Mouse (Mus musculus): ENCODE data around the gene Atad2b. TPM values are rescaled to one million over a fixed set of nuclear protein-coding genes. Genes with fewer than 3 reads are reported as not detected.

Atad2b gene
- polyA plus RNA-seq, 1 experiment: 4.0 TPM

DNA sequence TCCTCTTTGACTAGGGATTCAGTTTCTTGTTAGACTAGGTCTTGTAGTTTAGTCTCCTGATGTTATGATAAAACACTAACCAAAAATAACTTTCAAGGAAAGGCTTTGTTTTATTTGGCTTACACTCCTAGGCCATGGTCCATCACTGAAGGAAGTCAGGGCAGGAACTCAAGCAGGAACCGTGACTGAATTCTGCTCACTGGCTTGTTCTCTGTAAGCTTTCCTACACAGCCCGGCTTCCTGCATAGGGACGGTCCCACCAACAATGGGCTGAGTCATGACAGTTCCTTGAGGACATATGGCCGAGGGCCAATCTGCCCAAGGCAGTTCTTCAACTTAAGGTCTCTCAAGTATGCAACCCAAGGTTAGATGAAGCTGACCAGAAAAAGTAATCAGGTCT lies 5.4 kb upstream of the Atad2b start:
- TF ChIP-seq CTCF (IDR thresholded peaks at IDR 0.05; ENCODE audit: control insufficient read depth, insufficient read depth, insufficient replicate concordance, low read depth, low read length): no peak
- TF ChIP-seq POLR2A (IDR thresholded peaks at IDR 0.05; ENCODE audit: control insufficient read depth, low read depth, low read length): no peak
- H3K36me3 ChIP-seq (ENCODE audit: control insufficient read depth, insufficient read depth, low read length): no peaks in the 10 kb centered on the region
- H3K4me3 ChIP-seq (ENCODE audit: control insufficient read depth, low read depth, low read length): no peak overlapping the region
- no peaks in the 10 kb centered on the region for H3K27me3 ChIP-seq (ENCODE audit: control insufficient read depth, insufficient read depth, low read length)
- H3K27ac ChIP-seq (ENCODE audit: control insufficient read depth, insufficient read depth, low read depth, low read length): no peak overlapping the region
- peaks cover 6% of the 10 kb centered on the region for H3K4me1 ChIP-seq (ENCODE audit: control insufficient read depth, insufficient read depth, low read length)

DNA sequence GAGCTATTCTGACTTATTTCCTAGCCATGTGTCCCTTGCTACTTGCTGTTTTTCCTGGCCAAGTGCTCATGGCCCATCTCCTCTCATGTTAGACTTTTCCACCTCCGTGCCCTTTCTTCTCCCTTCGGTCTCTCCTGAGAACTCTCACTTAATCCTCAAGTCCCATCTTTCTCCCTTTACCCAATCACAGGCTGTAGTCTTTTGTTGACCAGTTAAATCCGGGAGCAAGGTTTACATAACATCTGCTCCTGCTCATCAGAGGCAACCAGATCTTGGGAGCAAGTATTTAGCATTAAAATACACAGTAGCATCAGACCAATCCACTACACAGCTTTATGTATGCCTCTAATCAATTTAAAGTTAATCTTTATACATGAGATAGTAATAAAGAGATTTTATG lies 2.7 kb upstream of the Atad2b start:
- TF ChIP-seq CTCF (IDR thresholded peaks at IDR 0.05; ENCODE audit: control insufficient read depth, insufficient read depth, insufficient replicate concordance, low read depth, low read length) (no peak), POLR2A (IDR thresholded peaks at IDR 0.05; ENCODE audit: control insufficient read depth, low read depth, low read length) (no peak)
- no peaks in the 10 kb centered on the region for H3K27me3 ChIP-seq (ENCODE audit: control insufficient read depth, insufficient read depth, low read length)
- H3K4me3 ChIP-seq (ENCODE audit: control insufficient read depth, low read depth, low read length): no peak overlapping the region
- no peak overlapping the region for H3K27ac ChIP-seq (ENCODE audit: control insufficient read depth, insufficient read depth, low read depth, low read length)
- no peaks in the 10 kb centered on the region for H3K36me3 ChIP-seq (ENCODE audit: control insufficient read depth, insufficient read depth, low read length)
- H3K4me1 ChIP-seq (ENCODE audit: control insufficient read depth, insufficient read depth, low read length): no peaks in the 10 kb centered on the region; the same call in 1 of the 2 replicates

DNA sequence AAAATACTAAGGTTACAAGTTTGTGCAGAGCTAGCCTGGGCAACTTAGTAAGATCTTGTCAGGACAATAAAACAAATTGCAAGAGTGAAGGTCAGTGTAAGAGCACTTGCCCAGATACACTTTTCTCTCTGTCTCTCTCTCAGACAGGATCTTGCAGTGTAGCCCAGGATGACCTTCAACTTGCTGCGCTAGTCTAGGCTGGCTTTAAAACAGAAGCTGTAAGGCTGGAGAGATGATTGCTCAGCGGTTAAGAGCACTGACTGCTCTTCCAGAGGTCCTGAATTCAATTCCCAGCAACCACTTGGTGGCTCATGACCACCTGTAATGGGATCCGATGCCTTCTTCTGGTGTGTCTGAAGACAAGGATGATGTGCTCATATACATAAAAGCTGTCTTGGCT lies 2.2 kb upstream of the Atad2b start:
- no peak overlapping the region for H3K4me3 ChIP-seq (ENCODE audit: control insufficient read depth, low read depth, low read length)
- TF ChIP-seq CTCF (IDR thresholded peaks at IDR 0.05; ENCODE audit: control insufficient read depth, insufficient read depth, insufficient replicate concordance, low read depth, low read length): no peak
- no peak for TF ChIP-seq POLR2A (IDR thresholded peaks at IDR 0.05; ENCODE audit: control insufficient read depth, low read depth, low read length)
- no peaks in the 10 kb centered on the region; the same call in 1 of the 2 replicates for H3K4me1 ChIP-seq (ENCODE audit: control insufficient read depth, insufficient read depth, low read length)
- H3K27me3 ChIP-seq (ENCODE audit: control insufficient read depth, insufficient read depth, low read length): no peaks in the 10 kb centered on the region
- no peaks in the 10 kb centered on the region for H3K36me3 ChIP-seq (ENCODE audit: control insufficient read depth, insufficient read depth, low read length)
- H3K27ac ChIP-seq (ENCODE audit: control insufficient read depth, insufficient read depth, low read depth, low read length): no peak overlapping the region

DNA sequence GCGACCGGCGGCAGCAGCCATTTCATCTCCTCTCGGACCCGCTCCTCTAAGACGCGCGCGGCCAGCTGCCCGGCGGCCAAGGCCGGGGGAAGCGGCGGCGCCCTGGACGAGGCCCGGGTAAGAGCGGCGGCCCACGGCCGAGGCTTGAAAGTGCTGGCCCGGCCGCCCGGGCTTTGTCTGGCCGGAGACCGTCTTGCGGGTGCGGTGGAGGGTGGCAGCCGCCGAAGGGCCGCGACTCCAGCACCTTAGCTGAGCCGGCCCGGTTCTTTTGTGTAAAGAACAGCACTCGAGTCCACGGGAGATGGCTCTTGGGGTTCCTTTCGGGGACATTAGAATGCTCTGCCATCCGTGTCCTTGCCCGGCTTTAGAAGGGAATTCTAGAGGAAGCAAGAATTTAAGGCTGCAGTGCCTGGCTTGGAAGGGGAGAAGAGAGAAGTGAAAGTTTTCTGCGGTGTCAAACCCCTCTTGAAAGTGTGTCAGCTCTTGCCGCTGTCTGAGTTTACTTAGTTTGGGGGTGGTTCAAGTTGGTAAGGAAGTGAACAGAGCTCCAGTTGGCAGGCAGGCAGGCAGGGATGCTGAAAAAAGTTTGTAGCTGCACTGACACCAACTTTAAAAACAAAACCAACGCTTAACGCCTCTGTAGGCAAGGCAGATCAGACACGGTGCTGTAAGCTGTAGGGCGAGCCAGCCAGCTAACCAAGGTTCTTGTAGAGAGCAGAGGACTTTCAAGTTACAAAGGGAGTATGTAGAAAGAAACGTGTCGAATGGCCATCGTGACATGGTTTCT lies 845 bp downstream of the Atad2b start:
- Histone ChIP-seq H3K4me3 (ENCODE audit: control insufficient read depth, low read depth, low read length) (peak overlapping the region; percentile 92), H3K27ac (ENCODE audit: control insufficient read depth, insufficient read depth, low read depth, low read length) (peak overlapping the region; percentile 81), H3K27me3 (ENCODE audit: control insufficient read depth, insufficient read depth, low read length) (no peaks in the 10 kb centered on the region), H3K4me1 (ENCODE audit: control insufficient read depth, insufficient read depth, low read length) (no peaks in the 10 kb centered on the region; the same call in 1 of the 2 replicates), H3K36me3 (ENCODE audit: control insufficient read depth, insufficient read depth, low read length) (no peaks in the 10 kb centered on the region)
- TF ChIP-seq CTCF (IDR thresholded peaks at IDR 0.05; ENCODE audit: control insufficient read depth, insufficient read depth, insufficient replicate concordance, low read depth, low read length): no peak
- no peak for TF ChIP-seq POLR2A (IDR thresholded peaks at IDR 0.05; ENCODE audit: control insufficient read depth, low read depth, low read length)

DNA sequence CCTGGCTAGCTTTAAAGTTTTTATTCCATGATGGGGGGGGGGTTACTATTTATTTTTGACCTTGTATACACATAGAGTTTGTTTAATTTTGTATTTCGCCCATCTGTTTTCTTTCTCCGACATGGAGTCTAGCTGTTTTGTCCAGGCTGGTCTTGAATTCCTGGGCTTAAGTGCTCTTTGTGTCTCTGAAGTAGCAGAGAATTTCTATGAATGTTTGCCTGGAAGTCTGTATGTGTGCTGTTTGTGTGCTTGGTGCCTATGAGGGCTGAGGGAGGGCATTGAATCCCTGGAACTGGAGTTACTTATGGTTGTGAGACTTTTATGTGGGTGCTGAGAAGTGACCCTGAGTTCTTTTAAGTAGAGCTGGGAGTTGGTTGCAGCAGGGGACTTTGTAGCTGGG lies 11.0 kb downstream of the Atad2b start:
- Histone ChIP-seq H3K4me1 (ENCODE audit: control insufficient read depth, insufficient read depth, low read length) (no peaks in the 10 kb centered on the region; the same call in 1 of the 2 replicates), H3K27ac (ENCODE audit: control insufficient read depth, insufficient read depth, low read depth, low read length) (no peak overlapping the region), H3K36me3 (ENCODE audit: control insufficient read depth, insufficient read depth, low read length) (no peaks in the 10 kb centered on the region), H3K4me3 (ENCODE audit: control insufficient read depth, low read depth, low read length) (no peak overlapping the region), H3K27me3 (ENCODE audit: control insufficient read depth, insufficient read depth, low read length) (no peaks in the 10 kb centered on the region)
- TF ChIP-seq CTCF (IDR thresholded peaks at IDR 0.05; ENCODE audit: control insufficient read depth, insufficient read depth, insufficient replicate concordance, low read depth, low read length): no peak
- TF ChIP-seq POLR2A (IDR thresholded peaks at IDR 0.05; ENCODE audit: control insufficient read depth, low read depth, low read length): no peak

DNA sequence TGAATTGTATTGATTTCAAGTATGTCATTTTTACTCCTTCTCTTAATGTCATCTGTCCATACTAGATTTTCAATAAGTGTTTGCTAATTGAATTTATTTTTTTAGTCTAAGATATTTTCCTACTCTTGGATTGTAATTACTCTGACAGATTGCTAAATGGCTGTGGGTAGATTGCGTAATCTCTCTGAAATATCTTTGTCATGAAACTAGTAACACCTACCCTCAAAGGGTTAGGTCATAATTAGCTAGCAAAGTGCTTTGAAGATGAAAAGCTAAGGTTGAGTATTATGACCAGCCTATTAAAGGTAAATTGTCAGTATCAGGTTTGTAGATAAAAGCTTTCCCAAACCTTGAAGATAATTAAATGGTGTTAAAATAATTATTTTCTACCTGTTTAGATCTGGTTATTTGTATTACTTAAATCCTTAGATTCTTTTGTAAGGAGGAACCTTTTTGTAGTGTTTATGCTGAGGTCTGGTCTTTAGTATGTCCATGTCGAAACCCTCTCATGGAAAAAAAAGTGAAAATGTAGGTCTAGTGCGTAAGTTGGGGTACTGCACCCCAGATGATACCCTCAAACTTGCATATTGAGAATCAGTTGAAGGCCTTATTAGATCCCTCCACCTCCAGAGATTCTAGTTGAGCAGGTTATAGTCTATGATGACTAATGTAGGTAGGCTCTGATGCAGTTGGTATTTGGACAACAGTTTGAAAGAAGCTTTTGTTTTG lies 13.8 kb downstream of the Atad2b start:
- Histone ChIP-seq H3K27me3 (ENCODE audit: control insufficient read depth, insufficient read depth, low read length) (no peaks in the 10 kb centered on the region), H3K36me3 (ENCODE audit: control insufficient read depth, insufficient read depth, low read length) (no peaks in the 10 kb centered on the region), H3K4me3 (ENCODE audit: control insufficient read depth, low read depth, low read length) (no peak overlapping the region), H3K27ac (ENCODE audit: control insufficient read depth, insufficient read depth, low read depth, low read length) (no peak overlapping the region), H3K4me1 (ENCODE audit: control insufficient read depth, insufficient read depth, low read length) (no peaks in the 10 kb centered on the region; the same call in 1 of the 2 replicates)
- TF ChIP-seq POLR2A (IDR thresholded peaks at IDR 0.05; ENCODE audit: control insufficient read depth, low read depth, low read length) (no peak), CTCF (IDR thresholded peaks at IDR 0.05; ENCODE audit: control insufficient read depth, insufficient read depth, insufficient replicate concordance, low read depth, low read length) (no peak)

DNA sequence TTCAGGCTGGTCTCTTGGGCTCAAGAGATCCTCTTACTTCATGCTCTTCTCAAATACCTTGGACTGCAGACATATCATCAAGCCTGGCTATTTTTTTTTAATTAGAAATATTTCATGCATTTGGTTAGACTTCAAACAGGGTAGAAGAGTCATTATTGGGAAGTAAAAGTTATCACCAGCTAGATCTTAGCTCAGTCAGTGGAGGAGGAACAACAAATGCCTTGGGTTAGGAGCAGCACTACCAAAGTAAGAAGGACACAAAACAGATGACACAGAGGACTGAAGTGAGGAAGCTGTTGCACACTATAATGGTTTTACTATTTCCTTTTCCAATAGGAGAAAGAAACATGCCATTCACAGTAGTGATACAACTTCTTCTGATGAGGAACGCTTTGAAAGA lies 35.1 kb downstream of the Atad2b start:
- H3K27ac ChIP-seq (ENCODE audit: control insufficient read depth, insufficient read depth, low read depth, low read length): no peak overlapping the region
- H3K4me1 ChIP-seq (ENCODE audit: control insufficient read depth, insufficient read depth, low read length): no peaks in the 10 kb centered on the region
- no peak for TF ChIP-seq CTCF (IDR thresholded peaks at IDR 0.05; ENCODE audit: control insufficient read depth, insufficient read depth, insufficient replicate concordance, low read depth, low read length)
- TF ChIP-seq POLR2A (IDR thresholded peaks at IDR 0.05; ENCODE audit: control insufficient read depth, low read depth, low read length): no peak
- H3K4me3 ChIP-seq (ENCODE audit: control insufficient read depth, low read depth, low read length): no peak overlapping the region
- no peaks in the 10 kb centered on the region for H3K36me3 ChIP-seq (ENCODE audit: control insufficient read depth, insufficient read depth, low read length)
- H3K27me3 ChIP-seq (ENCODE audit: control insufficient read depth, insufficient read depth, low read length): no peaks in the 10 kb centered on the region
